ENCODE assay signal across 15 mouse cellular contexts in the genomic region with DNA sequence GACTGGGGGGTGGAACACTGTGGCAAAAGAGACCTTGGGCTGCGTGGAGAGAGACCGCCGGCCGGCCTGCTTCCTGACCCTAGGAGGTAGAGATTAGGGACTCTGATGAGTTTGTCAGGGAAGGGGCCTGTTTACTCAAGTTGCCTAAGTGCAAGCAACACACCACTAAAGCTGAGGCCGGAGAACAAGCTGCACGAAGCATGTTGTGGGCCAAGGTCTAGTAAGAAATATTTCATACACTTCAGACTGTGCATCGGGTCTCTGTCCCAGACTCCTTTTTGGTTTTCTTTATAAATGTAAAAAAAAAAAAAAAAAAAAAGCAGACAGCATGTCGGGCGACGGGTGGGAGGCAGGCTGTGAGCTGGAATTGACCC.
DNase-seq lines count a peak whose midpoint lies in the region; ATAC-seq and TF ChIP-seq lines count a peak whose summit lies in the region.
"Had no signal": no experiment of that assay in that cellular context is flagged by ENCODE, and none has a peak within 500 bp of the region (broad histone marks: within the 10 kb centered on the region; RNA-seq: fewer than 3 reads in every experiment).

No protein-coding gene starts in this region.

- TF ChIP-seq POLR2A in cerebellum, adult 2 months (IDR thresholded peaks at IDR 0.05; ENCODE audit: borderline replicate concordance, insufficient read depth, low read length): no peak

- no peaks in the 10 kb centered on the region for H3K9me3 ChIP-seq in E14TG2a.4 (ENCODE audit: low read length)
- no peaks in the 10 kb centered on the region for H3K9me3 ChIP-seq in embryonic facial prominence, embryonic 10.5 days
- H3K9me3 ChIP-seq in limb, embryonic 12.5 days: no peaks in the 10 kb centered on the region
- H3K9me3 ChIP-seq: limb, embryonic 15.5 days; liver, embryonic 15.5 days had no signal

- H3K4me2 ChIP-seq in limb, embryonic 12.5 days: peak overlapping the region; percentile 33; the same call in 1 of the 2 replicates
- H3K4me2 ChIP-seq: limb, embryonic 15.5 days; liver, embryonic 15.5 days had no signal

- H3K4me3 ChIP-seq in E14TG2a.4 (replicated peaks; ENCODE audit: low read length): peak overlapping the region; percentile 20
- H3K4me3 ChIP-seq in embryonic facial prominence, embryonic 10.5 days: peak overlapping the region; percentile 33; the same call in 1 of the 2 replicates
- H3K4me3 ChIP-seq in limb, embryonic 12.5 days (replicated peaks): no peak overlapping the region
- H3K4me3 ChIP-seq in cerebellum, adult 2 months (replicated peaks; ENCODE audit: insufficient read depth, low read depth, low read length): no peak overlapping the region
- H3K4me3 ChIP-seq: limb, embryonic 15.5 days; liver, embryonic 15.5 days had no signal

- no peaks in the 10 kb centered on the region for H3K36me3 ChIP-seq in E14TG2a.4 (ENCODE audit: insufficient read depth, low read length)
- H3K36me3 ChIP-seq in embryonic facial prominence, embryonic 10.5 days (replicated peaks): no peaks in the 10 kb centered on the region
- no peaks in the 10 kb centered on the region for H3K36me3 ChIP-seq in limb, embryonic 12.5 days
- H3K36me3 ChIP-seq: limb, embryonic 15.5 days; liver, embryonic 15.5 days had no signal

- no peak overlapping the region for H3K9ac ChIP-seq in limb, embryonic 12.5 days (replicated peaks)
- H3K9ac ChIP-seq: hindbrain, embryonic 14.5 days; limb, embryonic 15.5 days; liver, embryonic 15.5 days had no signal

- TF ChIP-seq CTCF in E14TG2a.4 (conservative IDR thresholded peaks at IDR 0.05; ENCODE audit: low read length): no peak
- TF ChIP-seq CTCF in cerebellum, adult 2 months (IDR thresholded peaks at IDR 0.05; ENCODE audit: borderline replicate concordance, insufficient read depth, low read depth, low read length): no peak

- WGBS in embryonic facial prominence, embryonic 10.5 days: 11% methylated on average over 10 of the region's 10 CpGs
- 12% methylated on average over 10 of the region's 10 CpGs for WGBS in limb, embryonic 12.5 days
- WGBS in cerebellum, adult 2 months: 46% methylated on average over 10 of the region's 10 CpGs

- H3K4me1 ChIP-seq in E14TG2a.4 (replicated peaks; ENCODE audit: low read depth, low read length): peaks cover 81% of the 10 kb centered on the region
- H3K4me1 ChIP-seq in embryonic facial prominence, embryonic 10.5 days: peaks cover 31% of the 10 kb centered on the region
- H3K4me1 ChIP-seq in limb, embryonic 12.5 days (replicated peaks): peaks cover 15% of the 10 kb centered on the region
- H3K4me1 ChIP-seq in cerebellum, adult 2 months (ENCODE audit: control insufficient read depth, insufficient read depth, low read length): no peaks in the 10 kb centered on the region; the same call in 1 of the 2 replicates
- H3K4me1 ChIP-seq: liver, embryonic 15.5 days had no signal

- peaks cover 56% of the 10 kb centered on the region for H3K27me3 ChIP-seq in E14TG2a.4 (ENCODE audit: insufficient read depth, low read length)
- H3K27me3 ChIP-seq in embryonic facial prominence, embryonic 10.5 days (replicated peaks; ENCODE audit: low read depth, poor library complexity, severe bottlenecking): peaks cover 86% of the 10 kb centered on the region
- peaks cover 81% of the 10 kb centered on the region for H3K27me3 ChIP-seq in limb, embryonic 12.5 days
- no peaks in the 10 kb centered on the region for H3K27me3 ChIP-seq in cerebellum, adult 2 months (ENCODE audit: control insufficient read depth, insufficient read depth, low read length)

- peak overlapping the region; percentile 59 for H3K27ac ChIP-seq in embryonic facial prominence, embryonic 10.5 days (replicated peaks)
- H3K27ac ChIP-seq in limb, embryonic 12.5 days: no peak overlapping the region
- H3K27ac ChIP-seq in cerebellum, adult 2 months (ENCODE audit: insufficient read depth, low read length): no peak overlapping the region
- H3K27ac ChIP-seq: hindbrain, embryonic 14.5 days; limb, embryonic 15.5 days; liver, embryonic 15.5 days had no signal

- ATAC-seq in limb, embryonic 12.5 days (ENCODE audit: insufficient number of reproducible peaks, insufficient read depth, low FRiP score, low TSS enrichment, low read depth): no peak
- ATAC-seq: intestine, embryonic 16.5 days had no signal

- DNase-seq in heart, adult 11 months: peak; percentile 57
- DNase-seq in heart, adult 9 months (ENCODE audit: low spot score in 2 of 2): no peak
- no peak for DNase-seq in embryonic facial prominence, embryonic 10.5 days (ENCODE audit: low spot score)
- DNase-seq in cerebellum, adult 2 months: no peak
- no peak for DNase-seq in layer of hippocampus, adult 9-11 months
- DNase-seq: adrenal gland, adult 8-10 months; cerebellum, adult 9-11 months; gastrocnemius, postnatal 14 days; thymus, postnatal 14 days had no signal

Comparison
In these comparisons a context has a peak if more than half of its experiments do, and no peak if none do; other contexts are left out.
1. H3K4me3 ChIP-seq: peak in E14TG2a.4 (single experiment) and embryonic facial prominence, embryonic 10.5 days (single experiment); none in limb, embryonic 12.5 days (single experiment) and cerebellum, adult 2 months (single experiment).